Mouse (Mus musculus) cerebellum, postnatal 36 days (tissue): ENCODE data around the gene Dennd2a.

Experiments used
- DNase-seq, 2 experiments: peaks; one replicate each; pipeline ENCODE4 v3.0.0; 2021 to 2022; ENCODE audit warnings: mixed read lengths in 2 of 2

Dennd2a gene

GRCm38 (mm10) chr6:39557723-39558261 lies at the start of gene Dennd2a:
TSS of gene Dennd2a (minus strand) at chr6:39557867.
- peak; percentile 63 to 67 for DNase-seq

GRCm38 (mm10) chr6:39607365-39607764 lies 49.7 kb upstream of the Dennd2a start:
- DNase-seq, result no peak

GRCm38 (mm10) chr6:39606862-39607261 lies 49.2 kb upstream of the Dennd2a start:
- DNase-seq, result no peak

- DNase-seq, result no peak
These were observed 48.4 kb upstream of the Dennd2a start for GRCm38 (mm10) chr6:39606056-39606455.

- DNase-seq, result no peak
These were observed 46.9 kb upstream of the Dennd2a start for GRCm38 (mm10) chr6:39604565-39604964.

- DNase-seq, result no peak
These were observed 44.2 kb upstream of the Dennd2a start for GRCm38 (mm10) chr6:39601828-39602227.

GRCm38 (mm10) chr6:39600851-39601250 lies 43.2 kb upstream of the Dennd2a start:
- no peak for DNase-seq

GRCm38 (mm10) chr6:39592401-39593214 lies 34.9 kb upstream of the Dennd2a start, which contains the start of gene Ndufb2:
TSS of gene Ndufb2 (plus strand) at chr6:39592574.
- DNase-seq, result peak; percentile 95 to 96

- DNase-seq, result no peak
These were observed 33.8 kb upstream of the Dennd2a start for GRCm38 (mm10) chr6:39591481-39591880.

- DNase-seq, result no peak
These were observed 27.9 kb upstream of the Dennd2a start, which contains the start of gene Gm42420 for GRCm38 (mm10) chr6:39585517-39585916. TSS of gene Gm42420 (plus strand) at chr6:39585753.

- DNase-seq, result no peak
These were observed 23.6 kb upstream of the Dennd2a start for GRCm38 (mm10) chr6:39581087-39581784.

GRCm38 (mm10) chr6:39580558-39580957 lies 22.9 kb upstream of the Dennd2a start:
- DNase-seq, result no peak

- no peak for DNase-seq
These were observed 21.9 kb upstream of the Dennd2a start for GRCm38 (mm10) chr6:39579552-39579951.

- DNase-seq, result no peak
These were observed 17.3 kb upstream of the Dennd2a start for GRCm38 (mm10) chr6:39574951-39575350.

- peak in 1 of 2 experiments; percentile 29 for DNase-seq
These were observed 16.8 kb upstream of the Dennd2a start for GRCm38 (mm10) chr6:39574555-39574869.

- DNase-seq, result peak; percentile 85 to 86
These were observed 16.3 kb upstream of the Dennd2a start, which contains the start of gene Adck2 for GRCm38 (mm10) chr6:39573791-39574554. TSS of gene Adck2 (plus strand) at chr6:39573873.

GRCm38 (mm10) chr6:39570426-39570825 lies 12.8 kb upstream of the Dennd2a start:
- no peak for DNase-seq

- peak in 1 of 2 experiments; percentile 41 for DNase-seq
These were observed 9.9 kb upstream of the Dennd2a start for GRCm38 (mm10) chr6:39567528-39567927.

- DNase-seq, result peak; percentile 75 to 92
These were observed 4.7 kb upstream of the Dennd2a start for GRCm38 (mm10) chr6:39562166-39563015.

GRCm38 (mm10) chr6:39559276-39559939 lies 1.7 kb upstream of the Dennd2a start:
- DNase-seq, result no peak
